Mouse (Mus musculus) gastrocnemius, postnatal 10 days (tissue): ENCODE data around the gene Serpinb6b. TPM values are rescaled to one million over a fixed set of nuclear protein-coding genes. Genes with fewer than 3 reads are reported as not detected.

ENCODE experiments used
- DNase-seq: peaks from one replicate; pipeline ENCODE4 v3.0.0; 2021; ENCODE audit warnings: mixed read lengths
- total RNA-seq, 2 experiments: library from RNA; stranded (reverse); gene quantifications; 2 replicates each; pipeline ENCODE4 v1.2.3; 2021

The Serpinb6b gene
- total RNA-seq, 2 experiments from 2014 or later, result 2.5 to 3.6 TPM

DNA sequence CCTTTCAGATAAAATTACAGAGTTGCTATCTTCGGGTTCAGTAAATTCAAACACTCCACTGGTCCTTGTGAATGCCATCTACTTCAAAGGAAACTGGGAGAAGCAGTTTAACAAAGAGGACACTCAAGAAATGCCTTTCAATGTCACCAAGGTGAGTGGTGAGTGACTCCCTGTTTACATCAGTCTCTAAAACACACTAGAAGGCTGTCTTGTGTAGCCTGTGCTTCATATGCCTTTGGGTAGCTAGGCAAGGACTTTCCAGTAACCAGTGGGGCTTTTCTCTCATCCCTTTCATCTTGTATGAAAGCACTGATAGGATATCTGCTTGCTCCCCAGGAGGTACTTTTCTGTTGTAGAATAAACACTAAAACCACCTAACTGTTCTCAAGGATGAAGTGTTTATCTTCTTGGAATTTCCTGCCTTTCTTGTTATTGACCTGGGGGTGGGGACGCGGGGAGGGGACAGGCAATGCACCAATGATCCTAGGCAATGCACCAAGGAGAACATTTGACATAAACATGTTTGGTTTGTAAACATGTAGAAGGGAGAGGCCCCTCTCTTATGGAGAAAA lies 10.0 kb downstream of the Serpinb6b start:
- DNase-seq, result no peak

DNA sequence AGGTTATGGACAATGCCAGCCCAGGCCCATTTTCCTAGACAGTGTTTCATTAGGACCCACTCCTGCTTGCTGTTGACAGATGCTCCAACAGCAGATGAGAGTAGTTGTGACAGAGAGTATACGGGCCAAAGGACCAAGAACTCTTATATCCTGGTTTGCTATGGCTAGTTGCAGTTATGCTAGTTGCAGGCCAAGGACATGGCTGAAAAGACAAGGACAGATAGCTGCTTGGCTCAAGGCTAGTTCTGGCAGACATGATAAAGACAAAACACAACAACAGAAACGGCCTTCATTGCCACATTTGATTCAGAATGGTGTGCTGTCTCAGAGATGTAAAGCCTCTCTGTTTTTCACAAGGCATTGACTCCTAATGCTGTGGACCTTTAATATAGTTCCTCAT lies 10.7 kb downstream of the Serpinb6b start:
- DNase-seq, result no peak

- no peak for DNase-seq
Measured at GRCm38 (mm10) chr13:32982556-32983042, 17.6 kb downstream of the Serpinb6b start.

DNA sequence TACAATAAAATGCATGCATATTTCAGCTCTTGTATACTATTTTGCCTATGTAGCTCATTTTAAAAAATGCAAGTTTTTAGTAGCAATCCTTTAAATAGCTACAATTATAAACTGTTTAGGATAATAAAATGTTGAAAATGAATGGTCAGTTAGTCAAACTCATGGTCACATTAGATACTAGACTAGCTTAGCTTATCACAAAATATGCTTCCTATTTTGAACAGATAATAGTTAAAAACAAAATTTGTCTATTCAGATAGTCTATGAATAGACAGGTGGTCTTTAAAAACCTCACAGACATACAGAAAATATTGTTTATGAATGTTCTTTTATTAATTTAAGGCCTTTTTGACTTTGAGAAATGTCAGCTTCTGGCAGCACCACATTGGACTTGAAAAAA lies 21.2 kb downstream of the Serpinb6b start:
- DNase-seq, result no peak

- no peak for DNase-seq
Measured at GRCm38 (mm10) chr13:32993152-32993893, 28.3 kb downstream of the Serpinb6b start.

DNA sequence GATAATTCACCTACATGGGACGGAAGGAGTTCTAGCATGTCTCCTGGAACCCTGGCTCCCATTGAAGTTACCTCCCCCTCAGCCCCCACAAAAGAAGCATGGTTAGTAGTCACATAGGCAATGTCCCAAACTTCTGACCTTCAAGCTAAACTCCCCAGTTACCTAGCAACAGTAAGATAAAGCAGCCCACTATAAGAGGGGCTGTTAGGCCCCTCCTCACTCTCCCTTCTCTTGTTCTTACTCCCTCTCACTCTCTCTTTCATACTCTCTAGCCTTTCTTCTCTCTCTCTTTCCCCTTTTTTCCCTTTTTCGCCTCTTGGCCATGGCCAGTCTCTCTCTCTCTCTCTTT lies 28.9 kb downstream of the Serpinb6b start:
- no peak for DNase-seq

DNA sequence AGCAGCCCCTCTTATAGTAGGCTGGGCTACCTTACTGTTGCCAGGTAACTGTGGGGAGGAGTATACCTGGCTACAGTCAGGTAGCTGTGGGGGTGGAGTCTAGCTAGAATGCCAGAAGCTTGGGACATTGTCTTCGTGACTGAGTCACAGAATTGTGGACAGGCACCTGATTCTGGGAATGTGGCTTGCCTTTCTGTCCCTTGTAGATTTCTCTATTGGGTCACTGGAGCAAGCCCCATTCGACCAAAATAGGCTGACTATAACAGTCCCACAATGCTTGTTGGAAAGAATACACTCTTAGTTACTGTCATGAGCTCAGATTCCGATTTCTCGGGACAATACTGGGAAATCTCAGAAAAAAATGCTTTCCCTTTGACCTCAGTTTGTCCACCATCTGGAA lies 30.0 kb downstream of the Serpinb6b start:
- DNase-seq, result no peak

DNA sequence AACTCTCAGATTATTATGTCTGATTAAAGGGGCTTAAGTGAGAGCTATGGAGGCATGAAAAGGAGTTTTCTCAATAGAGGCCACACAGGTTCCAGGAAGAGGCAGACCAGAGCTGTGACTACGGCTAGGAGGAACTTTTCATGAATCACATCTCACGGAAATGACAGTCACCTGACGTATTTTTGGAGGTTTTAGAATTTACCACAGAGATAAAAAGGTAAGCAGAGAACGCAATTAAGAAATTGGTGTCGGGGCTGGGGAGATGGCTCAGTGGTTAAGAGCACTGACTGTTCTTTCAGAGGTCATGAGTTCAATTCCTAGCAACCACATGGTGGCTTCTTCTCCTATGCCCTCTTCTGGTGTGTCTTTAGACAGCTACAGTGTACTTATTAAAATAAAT lies 36.3 kb downstream of the Serpinb6b start:
- no peak for DNase-seq

DNA sequence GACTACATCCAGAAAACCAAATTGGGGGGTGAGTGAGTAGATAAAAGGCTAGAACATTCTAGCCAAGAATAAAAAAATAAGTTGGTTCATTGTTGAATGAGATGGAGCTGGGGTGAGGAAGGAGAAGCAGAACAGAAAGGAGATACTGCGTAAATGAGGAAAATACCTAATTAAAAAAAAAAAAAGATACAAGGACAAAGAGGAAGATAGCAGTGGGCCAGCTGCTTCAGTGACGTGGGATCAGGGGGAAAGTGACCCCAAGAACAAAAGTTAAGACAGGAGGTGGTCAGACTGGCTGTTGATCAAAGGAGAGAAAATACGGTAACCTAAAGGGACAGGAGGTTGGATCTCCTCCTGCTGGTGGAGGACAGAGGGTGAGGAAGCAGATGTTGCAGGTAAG lies 37.9 kb downstream of the Serpinb6b start, which contains the start of gene Serpinb9:
TSS of gene Serpinb9 (plus strand) at position 301 of the 400 bp plus-strand sequence.
- DNase-seq, result no peak

- DNase-seq, result no peak
Measured at GRCm38 (mm10) chr13:33003523-33004413, 38.8 kb downstream of the Serpinb6b start.

DNA sequence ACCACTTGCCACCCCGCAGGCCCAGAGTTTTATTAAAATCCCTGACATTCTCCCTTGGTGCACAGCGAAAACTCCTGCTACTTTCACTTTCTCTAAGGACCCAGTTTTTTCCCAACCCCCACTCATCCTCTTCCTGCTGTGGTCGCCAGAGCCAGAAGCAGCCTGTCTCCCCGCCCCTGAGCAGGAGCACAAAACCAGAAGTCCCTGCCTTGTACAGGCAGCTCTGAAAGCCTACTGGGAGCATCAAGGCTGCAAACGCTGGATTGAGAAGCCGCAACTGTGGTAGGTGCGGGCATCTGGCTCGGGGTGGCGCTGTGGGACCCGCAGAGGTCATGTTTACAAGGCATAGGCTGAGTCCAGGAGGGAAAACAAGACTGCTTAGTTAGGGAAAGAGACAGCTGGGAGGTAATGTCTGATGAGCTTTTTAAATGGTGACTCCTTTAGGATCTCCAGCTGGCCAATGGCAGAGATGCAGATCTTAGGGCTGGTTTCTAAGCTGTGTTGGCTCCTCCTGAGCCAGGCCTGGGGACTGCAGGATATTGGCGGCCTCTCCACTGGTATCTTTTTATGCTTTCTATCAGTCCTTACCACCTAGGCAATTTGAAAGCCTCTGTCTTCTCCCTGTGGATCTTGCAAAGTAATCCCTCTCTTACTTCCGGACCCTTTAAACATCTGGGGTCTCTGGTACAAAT lies 39.6 kb downstream of the Serpinb6b start:
- peak; percentile 77 for DNase-seq

- DNase-seq, result no peak
Measured at GRCm38 (mm10) chr13:33005501-33006075, 40.6 kb downstream of the Serpinb6b start.

DNA sequence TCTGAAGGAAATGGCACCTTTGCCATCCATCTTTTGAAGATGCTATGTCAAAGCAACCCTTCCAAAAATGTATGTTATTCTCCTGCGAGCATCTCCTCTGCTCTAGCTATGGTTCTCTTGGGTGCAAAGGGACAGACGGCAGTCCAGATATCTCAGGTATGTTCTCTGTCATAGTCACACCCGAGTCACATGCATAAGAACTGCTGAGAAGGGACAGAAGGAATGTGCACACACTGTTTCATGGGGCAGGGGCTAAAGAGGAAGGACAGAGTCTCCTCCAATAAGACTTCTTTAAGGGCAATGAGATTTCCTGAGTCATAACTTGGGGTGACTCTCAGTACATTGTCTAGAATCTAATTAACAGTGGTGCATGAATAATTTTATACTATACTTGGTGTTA lies 41.5 kb downstream of the Serpinb6b start:
- no peak for DNase-seq

DNA sequence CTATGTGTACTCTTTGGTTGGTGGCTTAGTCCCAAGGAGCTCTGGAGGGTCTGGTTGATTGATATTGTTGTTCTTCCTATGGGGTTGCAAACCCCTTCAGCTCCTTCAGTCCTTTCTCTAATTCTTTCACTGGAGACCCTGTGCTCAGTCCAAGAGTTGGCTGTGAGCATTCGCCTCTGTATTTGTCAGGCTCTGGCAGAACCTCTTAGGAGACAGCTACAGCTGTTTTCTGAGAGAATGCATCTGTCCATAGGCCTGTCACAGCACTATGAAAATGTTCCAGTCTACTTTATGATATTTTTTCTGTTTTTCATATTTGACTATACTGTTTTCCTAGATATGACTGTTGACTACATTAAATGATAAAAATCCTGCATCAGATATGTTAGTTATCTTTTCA lies 47.4 kb downstream of the Serpinb6b start:
- DNase-seq, result no peak

- no peak for DNase-seq
Measured at GRCm38 (mm10) chr13:33013271-33013670, 48.3 kb downstream of the Serpinb6b start.

DNA sequence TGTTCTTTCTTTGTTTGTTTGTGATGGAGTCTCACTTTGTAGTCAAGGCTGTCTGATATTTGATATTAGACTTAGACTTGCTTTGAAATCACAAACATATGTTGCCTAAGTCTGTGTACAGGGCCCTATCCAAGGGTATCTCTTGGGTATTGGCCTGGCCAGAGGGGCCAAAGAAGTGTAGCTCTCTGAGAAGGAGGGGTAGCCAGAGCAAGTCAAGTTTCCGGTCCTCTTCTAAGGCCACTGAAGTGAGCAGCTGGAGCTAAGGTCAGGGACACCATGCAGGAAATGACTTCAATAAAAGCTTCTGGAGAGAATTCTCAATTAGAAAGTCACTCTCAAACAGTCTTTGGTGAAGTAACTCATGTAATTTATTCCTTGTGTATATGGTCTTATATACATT lies 57.4 kb downstream of the Serpinb6b start:
- DNase-seq, result no peak

DNA sequence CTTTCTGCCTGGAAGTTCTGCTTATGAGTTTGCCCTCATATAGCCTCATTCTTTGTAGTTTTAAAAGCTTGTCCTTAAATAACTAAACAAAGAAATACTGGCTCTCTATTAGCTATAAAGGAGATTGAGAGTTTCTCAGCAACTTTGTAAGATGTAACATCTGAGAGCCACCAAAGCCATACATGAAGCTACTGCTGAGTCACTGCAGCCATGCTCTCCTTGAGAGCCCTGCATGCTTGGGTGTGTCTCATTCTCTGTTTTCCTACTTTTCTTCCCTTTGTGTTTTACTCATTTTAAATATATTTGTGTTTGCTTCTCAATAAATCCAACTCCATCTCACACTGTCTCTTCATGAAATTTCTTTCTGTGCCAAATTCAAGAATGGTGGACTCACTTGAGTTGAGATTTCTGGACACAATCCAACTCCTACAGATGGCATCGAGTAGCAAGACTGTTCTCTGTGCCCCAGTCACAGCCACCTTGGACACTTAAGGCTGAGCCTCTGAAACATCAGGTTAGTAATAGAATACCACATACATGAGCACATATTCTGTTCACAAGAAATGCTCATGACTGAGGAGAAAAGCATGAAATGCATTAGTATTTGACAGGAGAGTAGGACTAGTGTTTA lies 61.5 kb downstream of the Serpinb6b start:
- no peak for DNase-seq

DNA sequence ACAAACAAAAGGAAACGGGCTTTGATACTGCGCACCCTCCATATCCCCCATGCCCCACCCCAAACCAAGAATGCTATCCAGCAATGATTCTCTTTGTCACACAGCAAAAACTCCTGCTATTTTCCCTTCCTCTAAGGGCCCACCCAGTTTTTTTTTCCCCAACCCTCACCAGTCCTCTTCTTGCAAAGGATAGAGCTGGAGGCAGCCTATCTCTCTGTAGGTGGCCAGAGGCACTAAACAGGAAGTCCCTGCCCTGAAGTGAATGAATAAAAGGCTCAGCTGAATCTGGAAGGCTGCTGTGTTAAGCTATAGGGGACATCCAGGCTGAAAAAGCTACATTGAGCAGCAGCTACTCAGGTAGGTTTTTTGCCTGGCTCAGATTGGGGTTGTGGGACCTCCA lies 62.2 kb downstream of the Serpinb6b start, which contains the start of gene Serpinb9b:
TSS of gene Serpinb9b (plus strand) at position 173 of the 400 bp plus-strand sequence.
- DNase-seq, result no peak

GRCm38 (mm10) chr13:33028146-33028545 lies 63.1 kb downstream of the Serpinb6b start:
- no peak for DNase-seq

DNA sequence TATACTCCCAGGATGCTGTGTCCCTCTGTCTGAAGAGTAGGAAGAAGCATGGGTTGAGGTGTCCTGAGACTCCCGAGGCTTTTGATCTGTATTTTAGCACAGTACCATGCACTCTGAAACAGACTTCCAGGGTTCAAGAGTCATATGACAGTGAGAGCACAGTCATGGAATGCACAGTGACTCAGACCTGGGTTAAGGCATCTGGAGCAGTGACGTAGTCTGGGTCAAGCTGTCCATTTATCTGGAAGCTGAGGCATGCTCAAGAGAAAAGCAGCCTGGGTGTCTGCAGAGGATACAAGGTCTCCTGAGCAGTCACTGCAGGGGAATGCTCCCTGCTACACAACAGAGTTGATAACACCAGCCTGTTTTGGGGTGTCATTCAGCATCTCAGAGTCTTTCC lies 63.5 kb downstream of the Serpinb6b start:
- DNase-seq, result no peak
